Mouse (Mus musculus): Measurements from ENCODE around the gene Stat3.

Stat3 gene

DNA sequence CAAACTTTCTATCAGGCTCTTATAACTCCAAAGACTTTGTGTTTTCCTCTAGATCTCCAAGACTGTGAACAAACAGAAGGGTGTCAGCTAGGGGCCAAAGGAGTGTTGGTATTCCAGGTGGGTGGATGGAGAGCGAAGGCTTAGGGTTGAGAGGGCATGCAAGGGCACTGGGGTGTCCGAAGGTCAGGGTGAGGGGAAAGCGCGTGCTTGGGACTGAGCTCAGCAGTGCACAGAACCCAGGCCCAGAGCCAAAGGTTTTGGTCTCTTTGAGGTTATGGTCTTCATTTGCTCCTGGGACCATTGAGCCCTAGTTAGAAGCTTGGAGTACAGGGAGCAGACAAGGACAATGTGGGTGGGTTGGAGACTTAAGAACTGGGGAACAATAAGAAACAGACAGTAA, 84.2 kb downstream of the Stat3 start:
- no peak for DNase-seq (ENCODE audit: extremely low read depth, low read depth, low spot score)

DNA sequence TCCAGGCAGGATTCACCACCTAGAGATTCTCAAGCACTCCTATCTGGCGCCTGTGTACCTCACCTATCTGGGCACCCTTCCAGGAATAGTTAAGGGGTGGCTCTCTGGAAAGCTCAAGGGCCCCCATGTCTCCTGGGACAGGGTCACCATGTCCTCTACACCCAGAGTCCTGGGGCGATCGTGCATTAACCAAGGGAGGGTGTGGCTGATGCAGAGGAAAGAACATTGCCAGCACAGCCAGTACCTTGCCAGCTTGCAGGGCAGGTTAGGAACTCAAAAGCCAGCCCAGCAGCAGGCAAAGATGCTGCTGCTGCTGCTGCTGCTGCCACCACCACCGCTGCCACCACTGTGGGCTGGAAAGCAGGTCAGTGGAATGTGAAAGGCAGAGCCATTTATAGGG, 85.1 kb downstream of the Stat3 start:
- no peak for DNase-seq (ENCODE audit: extremely low read depth, low read depth, low spot score)

DNA sequence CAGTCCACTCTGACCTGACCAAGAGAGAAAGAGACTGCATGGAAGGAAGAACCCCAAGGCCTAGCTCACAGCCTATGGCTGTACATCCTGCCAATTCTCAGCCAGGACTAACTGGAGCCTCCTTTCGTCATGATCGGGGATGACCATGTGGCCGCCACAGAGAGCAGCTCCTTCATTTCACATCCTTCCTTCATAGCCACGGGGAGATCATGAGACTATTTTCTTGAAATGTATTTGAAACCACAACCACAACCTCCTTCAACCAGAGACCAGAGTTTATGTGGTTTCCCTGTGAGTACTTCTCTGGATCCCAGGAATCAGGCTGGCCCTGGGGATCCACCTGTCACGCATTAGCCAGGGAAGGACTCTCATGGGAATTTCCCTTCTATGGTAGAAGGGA, 86.3 kb downstream of the Stat3 start:
- DNase-seq (ENCODE audit: extremely low read depth, low read depth, low spot score) = no peak

- DNase-seq (ENCODE audit: extremely low read depth, low read depth, low spot score) = no peak
Observed at GRCm38 (mm10) chr11:100852088-100852487, 87.3 kb downstream of the Stat3 start.

- DNase-seq (ENCODE audit: extremely low read depth, low read depth, low spot score) = no peak
Observed at GRCm38 (mm10) chr11:100850778-100851528, 88.4 kb downstream of the Stat3 start.

GRCm38 (mm10) chr11:100850038-100850777, 89.1 kb downstream of the Stat3 start, which contains the start of gene Stat5b:
TSS of gene Stat5b (minus strand) at chr11:100850724.
- DNase-seq (ENCODE audit: extremely low read depth, low read depth, low spot score) = no peak

GRCm38 (mm10) chr11:100849456-100850037, 89.8 kb downstream of the Stat3 start:
- DNase-seq (ENCODE audit: extremely low read depth, low read depth, low spot score) = no peak

DNA sequence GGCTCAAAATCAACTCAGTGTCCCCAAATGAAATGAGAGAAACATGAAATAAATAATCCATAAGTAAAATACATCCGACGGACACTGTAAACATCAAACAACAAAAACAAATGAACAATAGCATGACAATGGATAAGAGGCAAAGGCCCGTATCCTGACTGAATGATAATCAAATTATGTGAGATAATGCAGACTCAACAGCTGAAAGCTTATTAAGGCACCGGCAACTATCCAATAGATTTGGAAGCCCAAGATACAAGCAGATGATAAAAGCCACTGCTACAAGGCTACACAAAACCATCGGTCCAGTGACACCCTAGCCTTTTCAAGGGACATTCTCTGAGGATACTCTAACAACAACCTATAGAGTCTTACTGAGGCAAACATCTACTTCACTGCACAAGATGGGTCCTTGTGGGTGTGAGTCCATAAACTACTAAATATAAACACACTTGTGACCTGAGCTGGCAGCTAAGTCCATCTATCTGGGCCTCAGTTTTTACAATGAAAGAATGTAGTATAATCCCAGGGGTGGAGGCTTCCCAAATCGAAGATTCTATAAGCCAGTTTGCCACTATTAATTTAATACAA, 90.5 kb downstream of the Stat3 start:
- no peak for DNase-seq (ENCODE audit: extremely low read depth, low read depth, low spot score)

- no peak for DNase-seq (ENCODE audit: extremely low read depth, low read depth, low spot score)
Observed at GRCm38 (mm10) chr11:100848080-100848479, 91.3 kb downstream of the Stat3 start.

DNA sequence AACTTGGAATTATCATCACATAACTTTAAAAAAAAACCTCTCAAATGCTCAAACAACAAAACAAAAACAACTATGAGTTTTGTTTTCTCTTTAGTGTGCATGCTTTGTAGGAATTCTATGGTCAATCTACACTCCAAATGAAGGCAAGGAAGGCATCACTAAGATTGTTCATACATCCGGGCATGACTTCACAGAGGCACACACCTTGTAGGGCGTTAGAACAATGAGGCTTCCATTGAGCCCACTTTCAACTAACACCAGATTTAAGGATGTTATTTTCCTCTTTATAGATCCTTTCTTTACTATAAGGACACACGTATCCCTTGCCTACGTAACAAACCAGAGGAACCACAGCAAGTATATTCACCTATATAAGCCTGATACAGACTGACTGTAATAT, 91.8 kb downstream of the Stat3 start:
- DNase-seq (ENCODE audit: extremely low read depth, low read depth, low spot score) = no peak

- DNase-seq (ENCODE audit: extremely low read depth, low read depth, low spot score) = no peak
Observed at GRCm38 (mm10) chr11:100845793-100846192, 93.5 kb downstream of the Stat3 start.

- DNase-seq (ENCODE audit: extremely low read depth, low read depth, low spot score) = no peak
Observed at GRCm38 (mm10) chr11:100844121-100844520, 95.2 kb downstream of the Stat3 start.

GRCm38 (mm10) chr11:100843070-100843669, 96.2 kb downstream of the Stat3 start:
- no peak for DNase-seq (ENCODE audit: extremely low read depth, low read depth, low spot score)

- DNase-seq (ENCODE audit: extremely low read depth, low read depth, low spot score) = no peak
Observed at GRCm38 (mm10) chr11:100842025-100842424, 97.3 kb downstream of the Stat3 start.

GRCm38 (mm10) chr11:100840866-100841265, 98.5 kb downstream of the Stat3 start:
- DNase-seq (ENCODE audit: extremely low read depth, low read depth, low spot score) = no peak

DNA sequence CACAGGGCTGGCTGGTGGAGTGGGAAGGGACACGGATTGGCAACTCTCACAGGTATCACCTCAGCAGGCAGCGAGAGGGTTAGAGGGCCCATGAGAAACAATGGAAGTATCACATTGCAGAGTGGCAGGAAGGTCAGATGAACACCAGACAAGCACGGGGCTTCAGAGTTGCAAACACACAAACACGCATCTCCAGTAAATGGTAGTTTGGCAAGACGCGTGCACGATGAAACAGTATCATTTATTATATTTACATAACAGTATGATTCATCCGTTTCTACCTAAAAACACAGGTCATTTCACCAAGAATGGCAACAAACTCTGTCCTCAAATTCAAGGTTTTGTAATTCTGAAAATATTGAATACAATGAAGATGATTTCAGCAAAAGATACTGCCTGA, 99.8 kb downstream of the Stat3 start:
- DNase-seq (ENCODE audit: extremely low read depth, low read depth, low spot score) = no peak

DNA sequence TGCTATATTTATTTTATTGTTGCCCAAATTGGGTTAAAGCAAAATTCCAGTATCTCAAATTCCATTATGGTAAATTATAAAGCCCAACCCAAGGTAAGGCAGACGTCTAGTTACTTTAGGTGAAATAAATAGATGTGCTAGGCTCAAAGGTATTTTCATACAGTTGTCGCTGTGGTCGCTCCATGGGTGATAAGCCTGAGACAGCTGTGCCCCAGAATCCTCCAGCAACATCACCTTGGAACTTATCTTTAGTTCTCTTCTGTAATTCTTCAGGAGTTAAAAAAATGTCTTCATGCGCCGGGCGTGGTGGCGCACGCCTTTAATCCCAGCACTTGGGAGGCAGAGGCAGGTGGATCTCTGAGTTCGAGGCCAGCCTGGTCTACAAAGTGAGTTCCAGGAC, 100.4 kb downstream of the Stat3 start:
- no peak for DNase-seq (ENCODE audit: extremely low read depth, low read depth, low spot score)

DNA sequence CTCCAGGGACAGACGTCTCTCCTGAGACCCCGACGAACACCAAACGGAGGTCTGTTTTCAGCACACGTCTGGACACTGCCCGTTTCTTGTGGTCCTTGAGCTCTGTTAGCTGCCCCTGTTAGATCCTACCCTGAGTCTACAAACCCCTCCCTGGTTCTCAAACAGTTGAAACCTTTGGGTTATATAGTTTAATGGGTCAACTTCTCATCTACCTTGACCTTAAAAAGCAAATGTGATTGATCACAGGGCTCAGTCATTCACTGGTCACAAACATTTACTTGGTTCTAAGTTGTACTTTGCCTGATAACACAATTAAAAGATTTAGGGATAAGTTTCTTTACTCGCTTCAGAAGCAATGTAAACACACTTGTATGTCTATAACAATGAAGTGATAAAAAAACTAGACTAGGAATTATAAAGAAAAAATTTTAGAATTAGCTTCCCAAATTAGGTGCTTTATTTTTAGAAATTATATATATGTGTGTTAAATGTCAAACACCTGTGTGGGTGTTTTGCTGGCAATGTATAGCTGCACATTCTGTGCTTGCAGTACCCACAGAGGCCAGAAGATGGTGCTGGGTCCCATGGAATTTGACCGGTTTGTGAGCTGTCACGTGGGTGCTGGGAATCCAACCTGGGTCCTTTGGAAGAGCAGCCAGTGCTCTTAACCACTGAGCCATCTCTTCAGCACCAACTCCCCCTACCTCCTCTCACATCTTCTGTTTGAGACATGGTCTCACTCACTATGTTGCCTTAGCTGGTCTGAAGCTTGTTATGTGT, 102.2 kb downstream of the Stat3 start:
- DNase-seq (ENCODE audit: extremely low read depth, low read depth, low spot score) = no peak
